Mouse (Mus musculus) forebrain, embryonic 12.5 days (tissue): ENCODE measurements at regions not wholly inside any gene's neighbourhood (a gene's known extent, or its start where the extent isn't known, plus 50 kb on each side); places are given as distances from the start of the nearest gene placed in this dataset.
"Not testable (repeated sequence)": the region's sequence is repeated elsewhere in the genome, so short reads cannot be mapped to it uniquely, and the experiment has no call there.

Experiments used
- ATAC-seq: fragments of 200-750 bp; cut with Nextera tagmentation; 2 replicates; pipeline ENCODE4 v1.8.0; 2017; ENCODE audit warnings: moderate TSS enrichment; ENCODE audit not compliant: low FRiP score
- H3K27ac ChIP-seq: fragments of 300-500 bp; sonication (generic); 2 replicates; pipeline ENCODE4 v1.5.1; 2016; ENCODE audit warnings: mild to moderate bottlenecking
- H3K27me3 ChIP-seq: fragments of 300-500 bp; sonication (generic); 2 replicates; pipeline ENCODE4 v1.6.1; 2016; ENCODE audit warnings: mild to moderate bottlenecking
- H3K36me3 ChIP-seq: fragments of 300-500 bp; sonication (generic); replicated peaks from 2 replicates; pipeline ENCODE4 v1.6.1; 2016; ENCODE audit warnings: mild to moderate bottlenecking
- H3K4me1 ChIP-seq: fragments of 300-500 bp; sonication (generic); 2 replicates; pipeline ENCODE4 v1.6.1; 2016
- H3K4me2 ChIP-seq: fragments of 300-500 bp; sonication (generic); 2 replicates; pipeline ENCODE4 v1.6.1; 2016; ENCODE audit warnings: mild to moderate bottlenecking, moderate library complexity
- H3K4me3 ChIP-seq: fragments of 300-500 bp; sonication (generic); replicated peaks from 2 replicates; pipeline ENCODE4 v1.5.1; 2016; ENCODE audit warnings: mild to moderate bottlenecking
- H3K9ac ChIP-seq: fragments of 300-500 bp; sonication (generic); 2 replicates; pipeline ENCODE4 v1.6.1; 2016; ENCODE audit warnings: mild to moderate bottlenecking
- H3K9me3 ChIP-seq: fragments of 300-500 bp; sonication (generic); 2 replicates; pipeline ENCODE4 v1.6.1; 2016
- WGBS: fragments of 180-500 bp; shearing (Covaris S2); methylation state at CpG from one replicate; pipeline ENCODE4 v1.1.7; 2016; 5-methylcytosine and 5-hydroxymethylcytosine counted together

GRCm38 (mm10) chr12:18327136-18327535 is 187.2 kb upstream of the 5730507C01Rik start:
- 79% methylated on average over 2 of the region's 2 CpGs for WGBS
- not testable (repeated sequence) for H3K36me3 ChIP-seq, H3K9ac ChIP-seq, H3K27me3 ChIP-seq, H3K4me3 ChIP-seq, ATAC-seq, H3K4me1 ChIP-seq, H3K4me2 ChIP-seq, H3K27ac ChIP-seq
- peaks cover 64% of the 10 kb centered on the region for H3K9me3 ChIP-seq

GRCm38 (mm10) chr12:18346692-18347091 is 167.6 kb upstream of the 5730507C01Rik start:
- H3K4me3 ChIP-seq, H3K9ac ChIP-seq, H3K4me1 ChIP-seq, H3K27me3 ChIP-seq, H3K27ac ChIP-seq, ATAC-seq, H3K4me2 ChIP-seq, H3K36me3 ChIP-seq: not testable (repeated sequence)
- peaks cover 27% of the 10 kb centered on the region for H3K9me3 ChIP-seq
- 85% methylated on average over 1 of the region's 1 CpGs for WGBS

GRCm38 (mm10) chr12:18347122-18347521 is 167.2 kb upstream of the 5730507C01Rik start:
- WGBS = no CpG with 5 or more reads among the region's 1 CpGs

GRCm38 (mm10) chr12:18387257-18387656 is 127.1 kb upstream of the 5730507C01Rik start:
- Histone ChIP-seq H3K27me3 (no peaks in the 10 kb centered on the region), H3K4me2 (no peak overlapping the region), H3K9ac (no peak overlapping the region), H3K4me1 (no peaks in the 10 kb centered on the region), H3K27ac (no peak overlapping the region), H3K4me3 (no peak overlapping the region), H3K9me3 (peaks cover 50% of the 10 kb centered on the region), H3K36me3 (no peaks in the 10 kb centered on the region)
- ATAC-seq = no peak
- WGBS = 15% methylated on average over 36 of the region's 41 CpGs

More at GRCm38 (mm10) chr12:18347122-18347521, 167.2 kb upstream of the 5730507C01Rik start:
- H3K36me3 ChIP-seq, H3K27me3 ChIP-seq, ATAC-seq, H3K27ac ChIP-seq, H3K9ac ChIP-seq, H3K4me1 ChIP-seq, H3K4me2 ChIP-seq, H3K4me3 ChIP-seq: not testable (repeated sequence)
- peaks cover 27% of the 10 kb centered on the region for H3K9me3 ChIP-seq

GRCm38 (mm10) chr12:18387821-18388220 is 126.5 kb upstream of the 5730507C01Rik start:
- H3K9me3 ChIP-seq = peaks cover 49% of the 10 kb centered on the region
- ATAC-seq = no peak
- no peak overlapping the region for H3K27ac ChIP-seq
- no peak overlapping the region for H3K4me2 ChIP-seq
- no peaks in the 10 kb centered on the region for H3K4me1 ChIP-seq
- H3K36me3 ChIP-seq = no peaks in the 10 kb centered on the region
- WGBS = 35% methylated on average over 28 of the region's 28 CpGs
- no peak overlapping the region for H3K4me3 ChIP-seq
- H3K9ac ChIP-seq = no peak overlapping the region
- no peaks in the 10 kb centered on the region for H3K27me3 ChIP-seq
